Mouse (Mus musculus) CH12.LX (cell line): ENCODE data around the gene Nxph1.

Experiments
- MAFK ChIP-seq: IDR thresholded peaks from 2 replicates; pipeline ENCODE4 v1.6.1; 2011; ENCODE audit warnings: low read length, improper control_type of control experiment; ENCODE audit not compliant: insufficient replicate concordance
- MAX ChIP-seq: IDR thresholded peaks from 2 replicates; pipeline ENCODE4 v1.6.1; 2011; ENCODE audit warnings: low read length, improper control_type of control experiment
- POLR2A ChIP-seq: IDR thresholded peaks from 2 replicates; pipeline ENCODE4 v1.6.1; 2011; ENCODE audit warnings: low read depth, mild to moderate bottlenecking, improper control_type of control experiment, low read length

DNA sequence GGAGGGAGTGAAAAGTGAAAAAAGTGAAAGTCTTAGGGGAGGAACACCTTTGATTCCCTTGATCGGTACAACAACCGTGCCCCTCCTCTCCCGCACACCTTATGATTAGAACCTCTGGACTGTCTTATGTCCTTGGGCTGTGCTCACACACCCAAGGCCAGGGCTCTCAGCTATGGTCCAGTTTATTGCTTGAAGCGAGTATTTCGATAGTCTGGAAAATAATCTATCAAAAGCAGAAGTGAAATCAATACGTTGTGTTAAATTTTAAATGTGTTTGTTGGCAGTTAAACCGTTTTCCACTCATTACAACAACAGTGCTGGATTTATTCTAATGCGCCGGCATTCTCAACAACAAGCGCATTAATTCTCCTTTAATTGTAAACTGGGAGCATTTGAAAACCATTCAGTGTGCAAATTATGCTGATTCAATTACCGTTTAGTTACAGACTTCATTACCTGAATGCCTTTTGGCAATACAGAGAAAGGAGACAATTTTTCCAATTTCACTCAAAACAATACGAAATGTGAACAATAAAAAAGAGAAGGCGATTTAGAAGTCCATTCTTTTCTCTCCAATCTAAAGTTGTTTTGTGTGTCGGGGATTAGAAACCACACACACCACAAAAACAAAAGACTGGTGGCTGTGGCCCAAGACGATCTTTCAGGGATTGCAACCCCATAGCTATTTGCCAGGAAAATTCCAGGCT lies 3.8 kb downstream of the Nxph1 start:
- TF ChIP-seq MAFK, result no peak
- no peak for TF ChIP-seq MAX
- no peak for TF ChIP-seq POLR2A
